Mouse (Mus musculus) lung, adult 10 weeks (tissue): ENCODE results near the gene Pias3. TPM values are rescaled to one million over a fixed set of nuclear protein-coding genes. Genes with fewer than 3 reads are reported as not detected.

Source experiments
- polyA plus RNA-seq: library from polyadenylated mRNA; stranded (reverse); fragments of 350-450 nt; fragmentation: Illumina TruSeq; extraction: RNeasy Lipid Tissue Mini Kit (QIAGEN cat#74804); gene quantifications from one replicate; pipeline ENCODE4 v1.2.3, GENCODE M21; 2014; ENCODE audit warnings: low read depth, low replicate concordance; ENCODE audit not compliant: insufficient read depth

Pias3 gene
- polyA plus RNA-seq = 13.8 TPM

DNA sequence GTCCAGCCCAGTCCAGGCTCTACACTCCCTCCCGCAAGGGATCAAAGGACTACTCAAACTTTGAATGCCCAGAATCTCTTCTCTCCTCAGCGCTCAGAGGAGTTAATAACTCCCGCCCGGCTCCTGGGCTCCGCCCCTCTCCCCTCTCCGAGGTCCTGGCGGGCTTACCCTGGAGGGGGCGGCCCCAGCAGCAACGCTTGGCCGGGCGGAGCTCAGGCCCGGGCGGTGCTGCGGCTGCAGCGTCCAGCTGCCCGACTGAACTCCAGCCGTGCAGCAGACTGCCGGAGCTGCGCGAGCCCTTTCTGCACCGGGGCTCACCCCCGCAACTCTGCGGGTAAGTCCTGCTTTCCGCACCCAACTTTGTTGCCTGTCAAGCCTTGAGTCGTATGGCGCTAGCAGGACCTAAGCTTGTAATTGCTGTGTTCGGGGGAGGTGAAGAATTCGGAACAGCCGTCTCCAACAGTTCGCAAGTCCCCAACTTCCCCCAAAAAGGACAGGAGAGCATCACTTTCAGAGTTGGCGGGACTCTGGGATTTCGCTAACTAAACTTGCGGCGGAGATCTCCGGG is at the start of gene Pias3:
Gene Pias3, plus strand, starts transcription at position 187 of the 568 bp plus-strand sequence.

DNA sequence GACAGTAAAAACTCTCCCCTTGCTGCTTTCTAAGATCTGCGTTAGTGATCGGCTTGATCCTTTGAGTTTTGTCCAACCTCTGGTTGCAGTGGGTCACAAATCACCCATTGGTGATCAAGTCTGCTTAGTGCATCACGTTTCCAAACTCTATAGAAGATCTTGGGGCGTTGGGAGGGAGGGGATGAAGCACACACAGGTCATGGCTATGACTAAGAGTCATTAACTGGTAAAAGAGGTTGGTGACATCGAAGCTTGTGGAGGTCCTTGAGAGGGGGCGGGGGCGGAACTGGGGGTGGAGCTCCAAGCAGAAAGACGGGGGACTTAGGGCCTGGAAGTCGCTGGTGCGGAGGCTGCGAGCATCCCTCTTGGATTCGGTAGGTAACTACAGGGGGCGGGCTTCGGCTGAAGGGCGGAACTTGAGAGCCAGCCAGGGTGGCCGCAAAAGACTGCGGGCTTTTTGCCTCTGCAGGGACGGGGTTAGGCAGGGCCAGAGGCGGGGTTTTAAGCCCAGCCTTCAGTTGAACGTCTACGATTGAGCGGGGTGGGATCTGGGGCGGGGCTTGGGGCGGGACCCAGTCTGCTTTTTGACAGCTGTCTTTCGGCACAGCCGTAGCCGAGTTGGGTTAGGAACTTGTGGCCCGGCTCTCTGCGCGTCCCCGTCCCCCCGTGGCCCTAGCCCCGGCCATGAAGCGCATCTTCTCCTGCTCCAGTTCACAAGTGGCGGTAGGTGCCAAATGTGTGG is 26.3 kb upstream of the Pias3 start, which contains the start of gene Ankrd35:
Gene Ankrd35, plus strand, starts transcription at position 405 of the 742 bp plus-strand sequence.

DNA sequence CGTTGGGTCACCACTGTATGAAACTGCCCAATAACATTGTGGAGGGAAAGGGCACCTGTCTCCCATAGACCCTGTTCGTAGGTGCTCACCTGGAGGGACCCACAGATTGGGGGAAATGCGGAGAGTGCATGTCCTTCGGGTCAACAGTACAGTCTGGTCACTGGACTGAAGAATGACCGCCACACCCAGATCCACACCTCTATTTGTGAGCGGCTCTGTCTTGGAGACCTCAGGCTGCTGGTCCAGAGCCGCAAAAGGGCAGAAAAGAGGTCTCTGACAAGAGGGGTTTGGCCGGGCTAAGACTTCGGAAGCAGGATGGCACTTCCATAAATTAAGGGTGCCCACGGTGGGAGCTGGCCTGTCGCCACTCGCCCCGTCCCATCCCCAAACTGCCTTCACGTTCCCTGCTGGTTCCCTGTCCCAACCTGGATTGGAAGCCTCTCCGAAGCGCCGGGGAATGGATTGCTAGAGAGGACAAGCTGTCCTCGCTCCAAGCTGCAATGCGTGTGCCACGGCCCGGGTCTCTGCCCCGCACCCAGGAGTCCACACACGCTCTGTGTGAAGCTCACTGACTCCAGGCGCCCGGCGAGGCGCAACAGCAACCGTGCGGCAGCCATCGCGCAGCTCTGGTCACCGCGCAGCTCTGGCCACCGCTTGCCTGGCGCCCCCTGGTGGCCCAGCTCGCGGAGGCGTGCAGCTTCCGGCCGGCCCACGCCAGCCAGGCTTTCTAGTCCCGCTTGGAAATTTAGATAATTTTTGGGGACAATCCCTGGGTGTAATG is 11.9 kb downstream of the Pias3 start, which contains the start of gene Nudt17:
Gene Nudt17, minus strand, starts transcription at position 660 of the 781 bp plus-strand sequence.

DNA sequence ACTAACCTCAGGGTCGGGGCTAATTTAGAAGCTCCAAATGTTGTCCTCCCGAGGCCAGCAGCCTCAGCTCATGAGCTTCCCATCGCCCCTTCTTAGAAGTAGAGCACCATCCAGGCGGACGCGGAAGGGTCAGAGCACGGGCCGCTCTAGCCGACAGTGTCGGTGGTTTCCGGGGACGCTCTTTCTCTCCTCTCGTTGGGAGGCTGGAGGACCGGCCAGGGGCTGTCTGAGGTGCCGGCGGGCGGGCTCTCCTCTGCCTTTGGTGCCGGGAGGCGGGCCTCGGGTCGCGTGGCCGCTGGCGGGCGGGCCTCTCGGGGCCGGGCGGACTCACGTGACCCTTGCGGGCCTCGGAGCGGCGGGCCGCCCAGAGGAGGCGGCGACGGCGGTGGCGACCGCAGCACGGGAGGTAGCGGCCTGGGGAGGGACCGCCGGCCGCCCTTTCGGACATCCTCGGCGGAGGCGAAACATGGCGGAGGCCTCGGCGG is 31.2 kb downstream of the Pias3 start, which contains the start of the genes Polr3c and Rnf115:
Gene Polr3c, minus strand, starts transcription at position 286 of the 485 bp plus-strand sequence.
Gene Rnf115, plus strand, starts transcription at position 322 of the 485 bp plus-strand sequence.

Other genes with a start within 250 kb of the Pias3 start
- not detected for gene BC107364, start 244.1 kb upstream of the Pias3 start, polyA plus RNA-seq
- 2.5 TPM for gene Hfe2, start 171.2 kb upstream of the Pias3 start, polyA plus RNA-seq
- gene Txnip, start 138.4 kb upstream of the Pias3 start, polyA plus RNA-seq = 694 TPM
- 0.93 TPM for gene Gm16253, start 119.4 kb upstream of the Pias3 start, polyA plus RNA-seq
- gene Polr3gl, start 102.2 kb upstream of the Pias3 start, polyA plus RNA-seq = 42.5 TPM
- not detected for gene Ankrd34a, start 99.7 kb upstream of the Pias3 start, polyA plus RNA-seq
- 23.9 TPM for gene Lix1l, start 95.2 kb upstream of the Pias3 start, polyA plus RNA-seq
- 73.2 TPM for gene Rbm8a, start 66.5 kb upstream of the Pias3 start, polyA plus RNA-seq
- 23.0 TPM for gene Pex11b, start 61.0 kb upstream of the Pias3 start, polyA plus RNA-seq
- not detected for gene Gm42957, start 60.9 kb upstream of the Pias3 start, polyA plus RNA-seq
- 0.81 TPM for gene Itga10, start 50.8 kb upstream of the Pias3 start, polyA plus RNA-seq
- 0.77 TPM for gene Ankrd35, start 26.3 kb upstream of the Pias3 start, polyA plus RNA-seq
- gene Nudt17, start 12.2 kb downstream of the Pias3 start, polyA plus RNA-seq = 3.0 TPM
- 13.1 TPM for gene Polr3c, start 31.2 kb downstream of the Pias3 start, polyA plus RNA-seq
- gene Rnf115, start 31.3 kb downstream of the Pias3 start, polyA plus RNA-seq = 23.2 TPM
- not detected for gene Pdzk1, start 132.9 kb downstream of the Pias3 start, polyA plus RNA-seq
- gene Cd160, start 133.0 kb downstream of the Pias3 start, polyA plus RNA-seq = 0.87 TPM
- 29.2 TPM for gene Gja5, start 208.3 kb downstream of the Pias3 start, polyA plus RNA-seq
- 5.4 TPM for gene Gpr89, start 209.0 kb downstream of the Pias3 start, polyA plus RNA-seq
- gene Gja8, start 229.6 kb downstream of the Pias3 start, polyA plus RNA-seq = not detected